Mouse (Mus musculus) lung, postnatal 14 days (tissue): ENCODE data around the gene Sdc1.

Experiments
- DNase-seq: peaks from one replicate; pipeline ENCODE4 v3.0.0; 2021

Gene Sdc1

GRCm38 (mm10) chr12:8829032-8829660 lies 58.0 kb downstream of the Sdc1 start:
- DNase-seq = no peak

DNA sequence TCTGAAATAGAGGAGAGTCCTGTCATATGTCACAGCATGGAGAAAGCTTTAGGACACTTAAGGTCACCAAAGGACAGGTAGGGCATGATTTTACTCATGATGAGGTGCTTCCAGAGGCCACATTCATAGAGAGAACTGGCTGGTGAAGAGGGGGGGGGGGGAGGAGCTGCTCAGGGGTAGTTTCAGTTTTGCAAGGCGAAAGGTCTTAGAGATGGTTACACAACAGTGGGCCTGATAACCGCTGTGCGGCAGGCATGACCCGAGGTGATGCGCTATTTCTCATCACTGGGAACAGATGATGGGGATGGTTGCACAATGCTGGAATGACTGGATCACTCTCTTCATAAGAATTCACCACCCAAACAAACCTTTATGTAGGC lies 58.5 kb downstream of the Sdc1 start:
- no peak for DNase-seq

DNA sequence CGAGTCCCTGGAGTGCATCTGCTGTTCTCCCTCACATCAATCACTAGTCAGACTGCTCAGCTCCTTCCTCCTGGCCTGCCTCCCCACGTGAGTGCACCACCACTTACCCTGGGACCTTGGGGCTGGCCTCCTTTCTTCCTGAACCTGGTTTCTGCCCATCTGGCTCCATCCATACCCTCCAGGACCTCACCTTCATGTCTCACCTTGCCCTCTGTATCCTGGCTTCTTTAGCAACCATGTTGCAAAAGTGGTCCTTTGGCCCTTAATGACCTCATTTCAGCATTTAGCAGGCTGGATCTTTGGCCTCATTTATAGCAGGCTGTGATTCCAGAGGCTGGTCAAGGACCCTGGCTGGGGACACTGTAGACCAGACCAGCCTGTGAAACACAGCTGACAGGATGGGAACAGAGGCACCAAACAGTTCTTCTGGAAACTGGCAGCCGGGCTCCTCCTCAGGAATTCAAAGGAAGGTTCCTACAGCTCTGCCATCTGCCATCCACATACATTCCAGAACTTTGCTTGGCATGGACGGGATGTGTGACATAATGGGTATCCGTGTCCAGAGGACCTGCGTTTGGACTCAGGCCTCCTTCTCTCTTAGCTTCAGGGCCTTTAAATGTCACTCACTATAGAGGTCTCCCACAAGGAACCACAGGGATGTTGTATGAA lies 60.0 kb downstream of the Sdc1 start:
- no peak for DNase-seq

DNA sequence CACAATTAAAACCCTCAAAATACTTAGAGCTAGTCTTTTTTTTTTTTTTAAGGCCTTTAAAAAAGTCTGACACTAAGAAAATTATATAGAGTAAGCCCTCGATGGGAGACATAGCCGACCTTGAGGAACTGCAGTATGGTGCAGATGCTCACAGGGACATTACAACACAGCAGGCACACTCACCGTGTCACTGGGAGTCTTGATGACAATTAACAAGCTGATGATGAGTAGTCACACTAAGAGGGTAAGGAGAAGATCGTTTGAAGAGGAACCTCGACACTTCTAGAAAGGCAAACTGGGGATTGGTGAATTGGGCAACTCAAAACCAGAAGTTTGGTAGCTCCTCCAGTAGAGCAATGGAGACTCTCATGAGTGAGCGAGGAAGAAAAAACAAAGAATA lies 60.6 kb downstream of the Sdc1 start:
- no peak for DNase-seq

- no peak for DNase-seq
Observed at GRCm38 (mm10) chr12:8840782-8841325, 69.7 kb downstream of the Sdc1 start.

DNA sequence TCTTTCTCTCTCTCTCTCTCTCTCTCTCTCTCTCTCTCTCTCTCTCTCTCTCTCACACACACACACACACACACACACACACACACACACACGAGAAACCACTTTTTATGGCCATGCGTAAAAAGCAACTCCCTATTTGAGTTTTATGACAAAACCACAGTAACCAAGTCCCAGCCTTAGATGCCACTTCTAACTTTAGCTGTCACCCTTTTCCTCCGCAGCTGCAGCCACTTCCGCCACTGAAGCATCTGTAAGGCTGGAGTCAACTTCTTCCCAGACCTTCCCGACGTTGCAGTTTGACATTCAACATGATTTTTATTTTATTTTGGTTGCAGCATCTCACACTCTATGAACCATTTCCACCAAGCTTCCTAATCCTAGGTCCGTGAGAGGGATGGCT lies 71.6 kb downstream of the Sdc1 start:
- DNase-seq = no peak
